Mouse (Mus musculus): ENCODE data around the gene Tpo.

DNA sequence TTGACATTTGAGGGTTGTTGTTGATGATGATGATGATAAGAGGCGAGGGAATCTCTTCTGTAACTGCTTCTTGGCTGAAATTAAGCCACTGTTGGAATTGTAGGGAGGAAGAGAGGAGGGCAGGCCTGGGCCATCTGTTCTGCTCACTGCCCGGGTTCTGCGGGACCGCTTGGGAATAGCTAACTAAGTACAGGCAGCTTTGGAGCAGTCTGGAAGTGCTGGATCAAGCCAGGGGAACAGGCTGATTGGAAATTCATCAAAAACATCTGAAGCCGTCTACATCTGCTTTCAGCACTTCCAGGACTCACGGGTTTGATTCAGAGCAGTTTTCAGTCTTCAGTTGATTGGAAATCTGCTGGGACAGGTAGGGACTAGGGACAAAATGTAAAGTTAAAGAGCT, 74.4 kb downstream of the Tpo start:
- no peak for TF ChIP-seq MYC (IDR thresholded peaks at IDR 0.05; ENCODE audit: low read depth, low read length)
- no peak for TF ChIP-seq SMC3 (IDR thresholded peaks at IDR 0.05; ENCODE audit: low read depth, low read length)
- TF ChIP-seq POLR2A (IDR thresholded peaks at IDR 0.05; ENCODE audit: control insufficient read depth in 1 of 2, insufficient read depth in 1 of 2, low read depth in 1 of 2, low read length in 2 of 2, poor library complexity in 1 of 2): no peak
- no peak for TF ChIP-seq ETS1 (IDR thresholded peaks at IDR 0.05; ENCODE audit: low read depth, low read length)
- TF ChIP-seq BHLHE40 (IDR thresholded peaks at IDR 0.05; ENCODE audit: borderline replicate concordance, low read depth, low read length): no peak
- no peak for TF ChIP-seq TAL1 (IDR thresholded peaks at IDR 0.05; ENCODE audit: low read length)
- no peak for TF ChIP-seq CTCF (IDR thresholded peaks at IDR 0.05 in 2 of 3, conservative IDR thresholded peaks at IDR 0.05 in 1 of 3; ENCODE audit: control insufficient read depth in 1 of 3, insufficient read depth in 1 of 3, low read depth in 2 of 3, low read length in 3 of 3, poor library complexity in 1 of 3, severe bottlenecking in 1 of 3)
- TF ChIP-seq TBP (IDR thresholded peaks at IDR 0.05; ENCODE audit: low read depth, low read length): no peak
- no peak for TF ChIP-seq RCOR1 (IDR thresholded peaks at IDR 0.05; ENCODE audit: low read depth, low read length)
- TF ChIP-seq CHD1 (IDR thresholded peaks at IDR 0.05; ENCODE audit: low read depth, low read length): no peak
- TF ChIP-seq ZMIZ1 (IDR thresholded peaks at IDR 0.05; ENCODE audit: low read depth, low read length): no peak
- TF ChIP-seq USF2 (IDR thresholded peaks at IDR 0.05; ENCODE audit: borderline replicate concordance in 1 of 2, insufficient read depth in 1 of 2, low read depth in 1 of 2, low read length in 2 of 2): no peak
- TF ChIP-seq SIN3A (IDR thresholded peaks at IDR 0.05; ENCODE audit: low read length): no peak
